Mouse (Mus musculus): ENCODE measurements at regions not wholly inside any gene's neighbourhood (a gene's known extent, or its start where the extent isn't known, plus 50 kb on each side); places are given as distances from the start of the nearest gene placed in this dataset.

DNA sequence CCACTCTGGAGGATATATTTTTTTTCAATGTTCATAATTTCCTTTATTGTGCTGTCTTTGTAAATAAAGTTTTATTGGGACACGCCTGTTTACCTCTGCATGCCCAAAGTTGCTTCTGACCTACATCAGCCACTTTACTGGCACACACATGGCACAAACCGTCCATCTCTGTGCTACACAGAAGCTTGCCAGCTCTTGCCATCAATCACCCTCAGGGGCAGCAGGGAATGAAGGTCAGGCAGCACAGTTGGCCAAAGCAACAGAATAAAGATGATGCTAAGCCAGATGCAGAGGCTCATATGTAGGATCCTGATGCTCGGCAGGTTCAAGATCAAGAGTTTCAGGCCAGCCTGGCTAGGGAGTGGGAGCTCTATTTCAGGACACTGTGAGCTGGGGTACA, 187.7 kb downstream of the Parn start:
- TF ChIP-seq CTCF (IDR thresholded peaks at IDR 0.05; ENCODE audit: borderline replicate concordance, insufficient read depth, low read depth, low read length) (no peak), POLR2A (IDR thresholded peaks at IDR 0.05; ENCODE audit: borderline replicate concordance, insufficient read depth, low read length) (no peak)
